Mouse (Mus musculus): ENCODE data around the gene Ugt1a6a. TPM values are rescaled to one million over a fixed set of nuclear protein-coding genes. Genes with fewer than 3 reads are reported as not detected.

Ugt1a6a gene
- polyA plus RNA-seq, 1 experiment from 2014 or later = 2.6 TPM

Other genes starting within 250 kb of the Ugt1a6a start
- 20.8 and 24.2 TPM in 2 replicates for gene Usp40, start 126.3 kb upstream of the Ugt1a6a start, polyA plus RNA-seq (2015; fragmentation: Nextera tagmentation; extraction: Ambion mirVana)
- not detected in 2 replicates for gene Ugt1a10, start 79.4 kb upstream of the Ugt1a6a start, polyA plus RNA-seq (2015; fragmentation: Nextera tagmentation; extraction: Ambion mirVana)
- not detected in 2 replicates for gene Ugt1a9, start 64.0 kb upstream of the Ugt1a6a start, polyA plus RNA-seq (2015; fragmentation: Nextera tagmentation; extraction: Ambion mirVana)
- not detected in 2 replicates for gene Ugt1a8, start 47.0 kb upstream of the Ugt1a6a start, polyA plus RNA-seq (2015; fragmentation: Nextera tagmentation; extraction: Ambion mirVana)
- 1.0 and 1.6 TPM in 2 replicates for gene Ugt1a7c, start 39.7 kb upstream of the Ugt1a6a start, polyA plus RNA-seq (2015; fragmentation: Nextera tagmentation; extraction: Ambion mirVana)
- not detected in 2 replicates for gene Ugt1a6b, start 31.6 kb upstream of the Ugt1a6a start, polyA plus RNA-seq (2015; fragmentation: Nextera tagmentation; extraction: Ambion mirVana)
- gene Ugt1a5, start 31.2 kb downstream of the Ugt1a6a start, polyA plus RNA-seq (2015; fragmentation: Nextera tagmentation; extraction: Ambion mirVana) = not detected in 2 replicates
- not detected in 2 replicates for gene Ugt1a2, start 65.8 kb downstream of the Ugt1a6a start, polyA plus RNA-seq (2015; fragmentation: Nextera tagmentation; extraction: Ambion mirVana)
- gene Dnajb3, start 71.0 kb downstream of the Ugt1a6a start, polyA plus RNA-seq (2015; fragmentation: Nextera tagmentation; extraction: Ambion mirVana) = 16.9 and 18.7 TPM in 2 replicates
- gene Ugt1a1, start 77.2 kb downstream of the Ugt1a6a start, polyA plus RNA-seq (2015; fragmentation: Nextera tagmentation; extraction: Ambion mirVana) = not detected in 2 replicates
- gene Mroh2a, start 92.2 kb downstream of the Ugt1a6a start, polyA plus RNA-seq (2015; fragmentation: Nextera tagmentation; extraction: Ambion mirVana) = 0.58 and 0.68 TPM in 2 replicates
- gene Hjurp, start 142.8 kb downstream of the Ugt1a6a start, polyA plus RNA-seq (2015; fragmentation: Nextera tagmentation; extraction: Ambion mirVana) = 69.9 and 74.0 TPM in 2 replicates
- 0.07 TPM in 1 of 2 replicates, not detected in the other for gene Trpm8, start 142.9 kb downstream of the Ugt1a6a start, polyA plus RNA-seq (2015; fragmentation: Nextera tagmentation; extraction: Ambion mirVana)

Measured in neural tube, embryonic 13.5 days (tissue).